Mouse (Mus musculus): ENCODE measurements around the gene Heatr6.

- TF ChIP-seq POLR2A (IDR thresholded peaks at IDR 0.05; ENCODE audit: borderline replicate concordance, control insufficient read depth, low read depth, low read length) (no peak), CTCF (IDR thresholded peaks at IDR 0.05; ENCODE audit: control insufficient read depth, insufficient read depth, low read length) (no peak)
Measured at GRCm38 (mm10) chr11:83772341-83772740, 18.8 kb downstream of the Heatr6 start.

Data from bone marrow, adult 2 months (tissue).